Mouse (Mus musculus): ENCODE measurements around the gene Cops3.

Gene Cops3

GRCm38 (mm10) chr11:59777259-59777658, 62.4 kb downstream of the Cops3 start:
- DNase-seq: no peak

- DNase-seq: no peak
Measured at GRCm38 (mm10) chr11:59775435-59776148, 64.0 kb downstream of the Cops3 start.

GRCm38 (mm10) chr11:59774522-59774921, 65.1 kb downstream of the Cops3 start:
- DNase-seq: no peak

- no peak for DNase-seq
Measured at GRCm38 (mm10) chr11:59772902-59773301, 66.7 kb downstream of the Cops3 start.

- DNase-seq: peak; percentile 60
Measured at GRCm38 (mm10) chr11:59772291-59772690, 67.3 kb downstream of the Cops3 start.

- DNase-seq: no peak
Measured at GRCm38 (mm10) chr11:59770753-59771152, 68.9 kb downstream of the Cops3 start.

GRCm38 (mm10) chr11:59769738-59770137, 69.9 kb downstream of the Cops3 start:
- no peak for DNase-seq

GRCm38 (mm10) chr11:59769307-59769706, 70.3 kb downstream of the Cops3 start:
- DNase-seq: no peak

Measured in cerebellum, adult 11 months (tissue).